Mouse (Mus musculus): ENCODE measurements around the gene Ggnbp2.

Ggnbp2 gene

DNA sequence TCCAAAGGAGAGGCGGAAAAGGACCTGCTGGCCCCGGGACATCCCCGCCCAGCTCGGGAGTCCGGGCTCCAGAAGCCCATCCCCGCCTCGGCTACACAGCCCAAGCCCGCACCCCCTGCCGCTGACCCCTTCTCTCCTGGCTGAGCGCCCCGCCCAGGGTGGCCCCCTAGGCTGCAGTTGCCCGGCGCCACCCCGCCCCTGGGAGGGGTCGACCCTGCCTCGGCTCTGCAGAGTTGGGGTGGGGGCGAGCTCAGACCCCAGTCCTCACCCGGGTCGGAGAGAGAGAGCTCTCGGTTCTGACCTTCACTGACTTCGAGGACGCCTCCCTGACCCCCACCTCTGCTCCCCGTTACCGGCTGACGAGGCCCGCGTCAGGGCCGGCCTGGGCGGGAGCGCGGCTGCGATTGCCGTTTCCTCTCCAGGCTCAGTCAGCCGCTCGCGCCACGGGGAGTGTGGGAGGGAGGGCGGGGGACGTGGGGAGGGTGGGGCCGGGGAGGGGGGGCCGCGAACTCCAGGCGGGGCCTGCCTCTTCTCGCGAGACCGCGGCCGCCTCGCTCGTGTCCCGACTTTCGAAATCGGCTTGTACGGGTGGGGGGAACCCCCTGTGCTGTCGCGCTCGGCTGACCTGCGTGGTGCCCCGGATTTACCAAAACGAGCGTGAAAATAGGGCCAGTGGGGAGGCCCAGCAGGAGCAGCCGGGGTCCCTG lies at the start of gene Ggnbp2:
TSS of gene Ggnbp2 (minus strand) at position 481 of the 707 bp plus-strand sequence.
- peak; percentile 89 for DNase-seq (ENCODE audit: low read depth, low spot score)

DNA sequence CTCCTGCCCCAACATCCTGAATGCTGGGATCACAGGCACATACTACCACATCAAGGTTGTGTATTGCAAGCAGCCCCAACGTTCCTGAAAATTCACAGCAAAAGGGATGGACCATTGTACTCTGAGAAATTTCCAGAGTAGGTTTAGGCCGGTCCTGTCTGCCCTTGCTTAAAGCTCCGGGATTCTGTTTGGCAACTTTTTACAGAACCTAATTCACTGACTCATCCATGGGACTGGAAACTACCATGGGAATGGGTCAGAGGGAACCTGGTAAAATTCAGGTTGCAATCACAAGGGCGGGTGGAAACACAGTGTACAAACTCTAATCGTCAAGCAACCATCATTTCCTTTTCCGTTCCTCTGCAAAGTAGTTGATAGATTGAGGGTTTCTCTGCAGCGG lies 49.3 kb upstream of the Ggnbp2 start:
- no peak for DNase-seq (ENCODE audit: low read depth, low spot score)

DNA sequence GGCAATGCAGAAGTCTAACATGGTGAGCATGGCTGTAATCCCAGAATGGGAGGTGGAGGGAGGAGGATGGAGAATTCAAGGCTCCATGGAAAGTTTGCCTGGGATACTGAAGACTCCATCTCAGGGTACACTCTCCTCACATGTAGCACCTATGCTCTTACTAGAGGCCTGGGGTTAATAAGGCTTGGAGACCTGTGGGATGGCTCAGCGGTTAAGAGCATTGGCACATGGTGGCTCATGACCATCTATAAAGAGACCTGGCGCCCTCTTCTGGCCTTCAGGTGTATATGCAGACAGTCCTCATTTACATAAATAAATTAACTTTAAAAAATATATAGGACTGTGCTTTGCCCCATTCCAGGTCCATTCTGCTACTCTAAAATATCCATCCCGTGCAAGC lies 48.7 kb upstream of the Ggnbp2 start:
- DNase-seq (ENCODE audit: low read depth, low spot score) = peak; percentile 26

DNA sequence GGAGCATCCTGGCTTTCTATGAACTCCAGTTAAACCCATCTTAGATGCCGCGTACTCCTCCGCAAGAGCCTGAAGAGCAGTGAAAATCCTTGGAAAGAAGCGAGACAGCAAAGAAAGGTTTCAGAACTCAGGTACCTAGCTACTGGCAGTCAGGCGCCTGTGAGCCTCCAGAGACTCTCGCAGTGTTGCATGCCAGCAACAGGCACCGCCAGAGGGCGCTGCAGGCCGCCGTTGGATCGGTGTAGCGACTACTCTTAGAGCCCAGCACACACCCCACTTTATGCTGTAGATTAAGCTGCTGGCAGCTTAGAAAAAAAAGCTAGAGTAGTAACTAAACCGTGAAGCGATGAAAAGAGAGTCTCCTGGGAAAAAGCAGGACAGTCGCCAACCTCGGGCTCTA lies 47.8 kb upstream of the Ggnbp2 start:
- peak; percentile 82 for DNase-seq (ENCODE audit: low read depth, low spot score)

DNA sequence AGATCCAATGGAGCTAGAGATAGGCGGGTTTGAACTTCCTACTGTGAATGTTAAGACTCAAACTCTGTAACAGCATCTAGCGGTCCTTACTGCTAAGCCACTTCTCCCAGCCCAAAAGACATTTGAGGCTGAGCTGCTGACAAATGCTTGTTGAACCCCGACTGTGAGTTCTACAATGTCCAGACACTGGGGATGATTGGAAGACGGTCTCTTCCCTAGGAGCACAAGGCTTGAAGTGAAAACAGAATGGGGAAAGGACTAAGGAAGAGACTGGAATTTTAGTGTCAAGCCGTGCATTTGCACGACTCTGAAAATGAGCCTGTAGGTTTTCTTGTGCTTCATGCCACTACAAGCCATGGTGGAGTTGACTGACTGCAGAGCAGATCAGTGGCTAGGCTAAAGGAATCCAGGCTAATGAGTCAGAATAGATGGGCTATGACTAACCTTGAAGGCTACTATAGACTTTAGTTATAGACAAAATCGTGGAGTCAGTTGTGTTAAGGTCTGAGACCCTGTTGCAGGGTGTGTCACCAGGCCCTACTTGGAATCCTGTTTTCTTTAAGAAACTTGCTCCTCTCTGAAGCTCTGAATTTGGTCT lies 46.2 kb upstream of the Ggnbp2 start:
- no peak for DNase-seq (ENCODE audit: low read depth, low spot score)

DNA sequence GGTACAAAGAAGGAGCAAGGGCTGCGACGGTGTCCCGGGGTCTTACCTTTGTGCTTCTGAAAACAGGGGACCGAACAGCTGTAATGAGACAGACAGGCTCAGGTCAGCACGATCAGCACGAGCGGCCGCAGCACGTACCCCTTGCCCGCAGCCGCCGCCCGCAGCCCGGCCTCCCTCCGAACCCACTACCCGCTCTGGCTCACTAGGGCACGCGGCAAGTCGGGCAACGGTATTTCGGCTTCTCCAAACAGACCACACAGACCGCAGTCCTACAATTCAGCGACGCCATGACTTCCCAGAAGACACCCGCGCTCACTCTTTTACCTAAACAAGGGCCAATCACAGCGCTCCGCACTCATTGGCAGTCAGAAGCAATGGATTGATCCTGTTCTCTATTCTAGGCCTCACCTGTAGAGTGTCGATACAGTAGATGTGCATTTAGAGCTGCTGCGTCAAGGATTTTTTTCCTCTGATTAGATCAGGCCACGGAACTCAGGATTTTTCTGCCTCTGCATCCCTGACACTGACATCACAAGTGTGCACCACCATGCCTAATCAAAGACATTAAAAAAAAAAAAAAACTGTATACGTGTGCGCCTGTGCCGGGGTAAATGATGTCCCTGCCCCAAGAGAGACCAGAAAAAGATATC lies 45.6 kb upstream of the Ggnbp2 start, which contains the start of gene Znhit3:
TSS of gene Znhit3 (minus strand) at position 314 of the 650 bp plus-strand sequence.
- peak; percentile 87 for DNase-seq (ENCODE audit: low read depth, low spot score)

DNA sequence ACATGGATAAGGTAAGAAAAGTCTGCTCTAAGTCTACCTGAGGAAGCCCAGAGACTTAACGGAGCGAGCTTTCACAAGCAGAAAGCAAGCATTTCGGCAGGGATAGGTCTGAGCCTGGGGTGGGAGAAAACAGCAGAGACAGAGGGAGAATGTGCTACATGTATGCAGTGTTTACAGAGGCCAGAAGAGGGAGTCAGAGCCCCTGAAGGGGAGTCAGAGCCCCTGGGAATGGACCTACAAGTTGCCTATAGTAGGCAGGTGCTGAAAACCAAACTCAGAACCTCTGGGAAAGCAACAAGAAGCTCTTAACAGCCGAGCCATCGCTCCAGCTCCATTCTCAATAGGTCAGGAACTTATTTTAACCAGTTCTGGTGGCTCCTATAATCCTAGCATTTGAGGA lies 44.1 kb upstream of the Ggnbp2 start:
- DNase-seq (ENCODE audit: low read depth, low spot score) = no peak

DNA sequence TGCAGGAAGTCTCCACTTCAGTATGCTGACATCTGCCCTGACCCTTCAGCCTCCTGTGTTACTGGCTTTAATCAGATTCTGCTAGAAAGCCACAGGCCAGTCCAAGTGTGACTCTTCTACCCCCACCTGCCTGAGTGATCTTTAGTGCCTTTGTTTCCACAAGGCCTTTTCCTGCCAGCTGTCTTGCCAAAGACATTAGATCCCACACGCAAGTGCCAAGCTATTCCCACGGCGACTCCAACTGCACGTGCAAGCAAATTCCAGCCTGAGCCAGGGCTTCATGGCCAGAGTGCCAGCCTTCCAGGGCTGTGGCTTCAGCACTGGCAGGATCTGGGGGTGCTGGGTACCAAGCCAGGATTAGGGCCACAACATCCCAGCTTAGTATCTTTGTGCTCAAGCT lies 39.8 kb upstream of the Ggnbp2 start:
- DNase-seq (ENCODE audit: low read depth, low spot score) = no peak

DNA sequence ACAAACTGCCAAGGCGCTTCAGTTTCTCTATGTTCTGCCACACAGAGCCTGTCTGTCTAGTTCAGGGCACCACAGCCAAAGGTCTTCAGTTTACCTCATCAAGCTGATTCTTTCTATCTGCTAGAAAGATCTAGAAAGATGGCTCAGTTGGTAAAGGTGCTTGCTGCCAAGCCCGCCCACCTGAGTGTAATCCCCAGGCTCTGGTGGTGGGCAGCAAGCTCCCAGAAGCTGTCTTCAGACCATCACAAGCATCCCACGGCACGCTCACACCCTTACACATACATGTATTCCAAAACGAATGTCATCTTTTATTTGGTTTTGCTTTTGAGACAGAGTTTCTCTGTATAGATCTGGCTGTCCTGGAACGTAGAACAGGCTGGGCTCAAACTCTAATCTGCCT lies 37.9 kb upstream of the Ggnbp2 start:
- DNase-seq (ENCODE audit: low read depth, low spot score) = no peak

DNA sequence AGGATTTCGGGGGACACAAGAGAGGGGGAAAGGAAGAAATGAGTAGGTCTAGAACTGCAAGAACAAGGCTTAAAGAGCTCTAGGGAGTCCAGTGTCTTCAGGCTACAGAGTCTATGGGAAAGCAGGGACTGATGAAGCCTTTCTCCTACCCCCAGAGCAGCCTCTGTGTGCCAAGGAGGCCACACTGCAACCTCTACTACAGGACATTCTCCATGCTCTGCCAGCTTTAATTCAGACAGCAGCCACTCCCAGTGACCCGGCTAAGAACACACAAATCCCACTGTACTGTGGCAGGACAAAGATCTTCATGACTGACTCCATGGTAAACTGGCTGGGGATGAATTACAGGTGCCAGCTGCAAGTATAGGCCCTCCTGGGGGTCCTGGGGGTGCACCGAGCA lies 36.5 kb upstream of the Ggnbp2 start:
- DNase-seq (ENCODE audit: low read depth, low spot score) = no peak

DNA sequence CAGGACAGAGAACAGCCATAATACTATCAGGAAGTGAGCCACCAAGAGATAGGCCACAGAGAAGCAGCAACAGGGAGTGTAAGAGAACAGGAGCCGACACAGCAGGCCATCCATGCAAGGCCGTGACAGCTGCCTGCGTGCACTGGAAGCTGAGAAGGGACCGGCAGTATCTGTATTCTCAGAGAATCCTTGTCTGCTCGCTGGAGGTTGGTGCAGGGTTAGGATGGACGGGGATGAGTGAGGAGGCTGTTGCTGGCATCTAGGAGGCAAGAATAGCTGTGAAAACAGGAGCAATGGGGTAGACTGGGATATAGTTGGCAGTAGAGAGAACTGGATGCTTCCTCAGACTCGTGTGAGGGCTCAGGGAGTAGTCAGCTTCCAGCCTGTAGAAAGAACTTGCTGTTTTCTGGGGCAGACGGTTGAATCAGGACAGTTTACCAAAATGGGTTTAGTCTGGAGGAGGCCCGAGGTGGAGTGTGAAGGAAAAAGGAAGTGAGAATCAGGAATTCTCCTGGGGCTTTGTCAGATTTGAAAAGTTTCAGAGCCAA lies 34.1 kb upstream of the Ggnbp2 start:
- no peak for DNase-seq (ENCODE audit: low read depth, low spot score)

DNA sequence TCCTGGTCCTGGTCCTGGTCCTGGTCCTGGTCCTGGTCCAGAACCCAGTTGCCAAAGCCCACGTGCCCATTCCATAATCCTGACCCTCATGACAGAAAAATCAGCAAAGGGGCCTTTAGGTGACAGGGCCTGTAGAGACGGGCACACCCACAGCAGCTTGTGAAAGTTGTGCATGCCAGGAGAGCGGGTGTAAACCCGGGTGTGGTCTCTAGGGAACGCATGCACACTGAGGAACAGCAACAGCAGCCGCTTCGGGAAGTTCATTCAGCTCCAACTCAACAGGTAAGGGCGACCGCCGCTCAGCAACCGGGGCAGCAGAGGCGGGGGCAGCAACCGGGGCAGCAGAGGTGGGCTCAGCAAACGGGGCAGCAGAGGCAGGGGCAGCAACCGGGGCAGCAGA lies 22.5 kb upstream of the Ggnbp2 start:
- DNase-seq (ENCODE audit: low read depth, low spot score) = no peak

DNA sequence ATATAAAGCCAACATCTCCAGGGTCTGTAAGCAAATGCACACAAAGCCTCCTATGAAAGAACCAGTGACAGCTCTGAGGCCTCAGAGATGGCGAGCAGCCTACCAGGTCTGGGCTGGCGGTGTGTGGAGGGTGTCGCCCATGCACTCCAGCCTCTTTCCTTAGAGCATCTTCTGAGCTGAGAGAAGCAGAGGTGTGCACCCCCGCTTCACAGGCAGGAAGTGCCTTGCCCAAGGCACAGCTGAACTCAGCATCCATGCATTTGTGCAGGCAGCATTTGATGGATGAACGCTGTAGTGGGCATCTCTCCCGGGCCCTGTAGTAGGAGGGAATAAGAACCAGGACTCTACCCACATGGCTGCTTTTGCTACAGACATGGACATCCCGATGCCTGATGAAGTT lies 21.1 kb upstream of the Ggnbp2 start:
- DNase-seq (ENCODE audit: low read depth, low spot score) = no peak

DNA sequence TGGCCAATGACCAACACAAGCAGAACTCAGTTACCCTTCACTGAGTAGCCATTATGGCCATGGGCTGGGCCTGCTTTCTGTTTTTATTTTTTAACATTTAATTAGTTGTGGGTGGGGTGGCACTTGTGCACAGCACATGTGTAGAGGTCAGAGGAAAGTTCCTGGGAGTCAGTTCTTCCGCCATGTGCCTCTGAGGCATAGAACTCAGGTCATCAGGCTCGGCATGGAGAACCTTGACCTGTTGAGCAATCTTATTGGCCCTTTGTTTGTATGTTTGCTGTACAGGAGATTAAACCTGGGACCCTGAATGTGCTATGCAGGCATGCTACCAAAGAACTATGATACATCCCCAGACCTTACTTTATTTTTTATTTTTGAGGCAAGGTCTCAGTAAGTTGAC lies 18.9 kb upstream of the Ggnbp2 start:
- DNase-seq (ENCODE audit: low read depth, low spot score) = no peak

DNA sequence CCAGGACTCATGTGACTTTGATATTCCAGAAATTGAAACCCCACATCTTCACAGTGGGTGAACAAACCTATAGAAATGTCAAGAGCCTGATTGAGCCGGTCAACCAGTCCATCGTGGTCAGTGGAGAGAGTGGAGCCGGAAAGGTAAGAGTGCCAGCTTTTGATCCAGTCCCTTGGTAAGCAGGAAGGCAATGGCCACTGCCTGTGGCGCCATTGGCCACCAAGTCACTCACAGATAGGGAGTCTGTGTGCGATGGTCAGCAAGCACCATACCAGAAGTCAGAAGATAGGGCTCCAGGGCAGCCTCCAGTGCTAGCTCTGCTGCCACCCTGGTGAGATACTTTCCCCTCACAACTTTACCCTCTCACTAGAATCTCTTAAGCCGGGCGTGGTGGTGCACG lies 17.4 kb upstream of the Ggnbp2 start:
- no peak for DNase-seq (ENCODE audit: low read depth, low spot score)

DNA sequence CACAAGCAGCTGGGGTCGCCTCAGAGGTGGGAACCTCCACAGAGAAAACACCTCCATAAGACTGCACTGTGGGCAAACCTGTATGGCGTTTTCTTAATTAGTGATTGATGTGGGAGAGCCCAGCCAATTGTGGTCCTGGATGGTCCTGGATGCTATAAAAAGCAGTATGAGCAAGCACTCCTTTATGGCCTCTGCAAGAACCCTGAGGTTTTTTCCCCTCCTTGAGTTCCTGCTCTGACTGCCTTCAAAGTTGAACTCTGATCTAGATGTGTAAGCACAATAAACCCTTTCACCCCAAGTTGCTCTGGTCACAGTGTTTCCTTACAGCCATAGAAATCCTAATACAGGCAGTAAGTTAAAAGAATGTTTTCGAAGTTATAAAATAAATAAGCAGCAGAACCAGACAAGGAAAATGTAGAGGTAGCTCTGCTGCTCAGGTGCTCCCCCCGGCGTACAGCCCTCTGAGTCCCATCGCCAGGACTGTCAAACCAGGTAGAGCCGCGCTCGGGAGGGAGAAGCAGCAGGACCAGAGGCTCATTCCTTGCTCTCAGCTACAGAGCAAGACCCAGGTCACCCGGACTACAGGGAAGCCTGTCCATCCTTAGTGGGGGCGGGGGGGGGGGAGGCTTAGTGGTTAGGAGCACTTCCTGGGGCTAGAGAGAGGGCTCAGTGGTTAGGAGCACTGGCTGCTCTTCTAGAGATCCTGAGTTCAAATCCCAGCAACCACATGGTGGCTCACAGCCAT lies 16.3 kb upstream of the Ggnbp2 start:
- no peak for DNase-seq (ENCODE audit: low read depth, low spot score)

DNA sequence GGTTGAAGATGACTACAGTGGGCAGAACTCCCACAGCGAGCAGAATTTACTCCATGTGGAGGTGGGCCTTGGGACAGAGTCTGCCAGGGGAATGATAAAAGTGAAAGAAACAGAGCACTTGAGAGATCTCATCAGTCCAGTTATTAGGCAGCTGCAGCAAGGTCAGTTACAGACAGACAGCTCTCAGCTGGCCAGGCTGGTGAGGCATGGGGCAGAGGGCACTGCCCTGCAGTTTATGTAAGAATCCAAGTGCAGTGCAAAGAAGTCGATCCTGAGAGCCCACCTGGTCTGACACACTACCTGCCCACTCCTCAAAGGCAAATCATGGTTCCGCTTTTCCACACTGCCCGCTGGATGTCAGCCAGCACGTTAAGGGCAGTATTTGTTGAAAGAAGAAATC lies 15.6 kb upstream of the Ggnbp2 start:
- DNase-seq (ENCODE audit: low read depth, low spot score) = no peak

DNA sequence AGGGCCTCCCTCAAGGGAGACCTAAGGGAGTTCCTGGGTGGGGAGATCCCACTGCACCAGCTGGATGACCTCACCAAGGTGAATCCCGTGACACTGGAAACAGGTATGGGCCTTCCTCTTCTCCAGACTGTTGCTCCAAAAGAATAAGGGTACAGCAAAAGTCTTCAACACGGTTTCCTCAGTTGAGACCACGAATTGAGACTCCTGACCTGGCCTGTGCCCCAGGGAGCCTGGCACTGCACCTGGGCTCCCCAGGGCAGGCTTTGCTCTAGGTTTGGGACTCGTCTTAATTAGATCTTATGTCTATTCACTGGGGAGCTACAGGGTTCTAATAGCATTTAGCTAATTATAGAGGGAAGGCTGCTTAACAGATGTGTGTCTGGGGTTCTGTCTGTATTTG lies 14.6 kb upstream of the Ggnbp2 start:
- DNase-seq (ENCODE audit: low read depth, low spot score) = no peak

DNA sequence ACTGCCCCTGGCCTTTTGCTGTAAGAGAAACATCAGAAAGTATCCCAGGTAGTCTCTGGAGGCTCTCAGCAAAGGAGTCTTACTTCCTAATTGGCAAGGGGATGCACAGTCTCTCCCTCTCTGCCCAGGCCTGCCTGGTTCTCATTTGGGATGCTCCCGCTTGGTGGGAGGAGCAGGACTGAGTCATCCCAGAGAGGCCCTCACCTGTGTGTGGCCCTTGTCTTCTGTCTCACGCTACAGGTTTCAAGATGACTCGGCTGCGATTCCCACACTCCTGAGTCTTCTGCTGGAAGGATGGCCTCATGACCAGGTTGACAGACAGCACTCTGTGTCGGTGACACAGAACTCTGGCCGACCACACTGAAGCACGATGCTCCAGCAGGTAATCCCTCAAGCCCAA lies 11.7 kb upstream of the Ggnbp2 start:
- no peak for DNase-seq (ENCODE audit: low read depth, low spot score)

DNA sequence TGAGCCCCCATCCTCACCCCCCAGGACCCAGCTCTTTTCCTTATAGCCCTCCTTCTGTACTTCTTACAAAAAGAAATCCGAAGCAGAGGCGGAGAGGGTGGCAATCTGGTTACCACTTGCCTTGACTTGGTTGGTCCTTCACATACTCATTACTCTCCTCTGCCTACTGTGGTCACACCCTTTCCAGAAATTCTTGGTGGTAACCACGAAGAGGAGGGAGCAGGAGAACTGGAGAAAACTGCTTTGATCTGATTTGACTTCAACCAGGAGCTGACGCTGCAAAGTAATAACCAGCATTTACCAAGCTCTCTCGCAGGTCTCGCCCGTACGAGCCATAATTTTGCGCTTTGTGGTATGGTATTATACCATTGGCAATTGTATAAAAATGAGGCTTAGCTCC lies 10.4 kb upstream of the Ggnbp2 start:
- no peak for DNase-seq (ENCODE audit: low read depth, low spot score)

DNA sequence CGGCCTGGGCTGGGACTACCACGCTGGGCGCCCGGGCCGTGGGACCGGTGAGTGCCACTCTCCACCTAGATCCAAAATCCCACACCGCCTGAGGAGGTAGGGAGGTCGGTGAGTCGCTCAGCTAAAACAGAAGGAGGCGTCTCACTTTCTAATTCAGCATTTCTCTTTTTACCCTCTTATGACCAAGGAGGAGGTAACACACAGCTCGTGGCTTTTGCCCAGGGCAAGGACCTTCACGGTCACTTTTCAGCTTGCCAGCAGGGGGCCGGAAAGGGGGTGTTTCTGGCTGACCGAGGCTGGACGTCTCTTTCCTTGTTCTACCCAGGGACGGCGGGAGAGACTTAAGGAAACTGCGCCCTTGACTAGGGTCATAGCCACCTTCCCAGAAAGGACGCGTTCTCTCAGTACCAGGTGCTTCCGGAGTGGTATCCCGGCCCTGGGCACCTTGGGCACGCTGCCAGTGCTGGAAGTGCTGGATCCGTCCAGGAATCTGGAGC lies 9.9 kb upstream of the Ggnbp2 start:
- peak; percentile 45 for DNase-seq (ENCODE audit: low read depth, low spot score)

All from forelimb bud, embryonic 11.5 days (tissue).